Mouse (Mus musculus): ENCODE results near the gene Mrnip.

Mrnip gene

DNA sequence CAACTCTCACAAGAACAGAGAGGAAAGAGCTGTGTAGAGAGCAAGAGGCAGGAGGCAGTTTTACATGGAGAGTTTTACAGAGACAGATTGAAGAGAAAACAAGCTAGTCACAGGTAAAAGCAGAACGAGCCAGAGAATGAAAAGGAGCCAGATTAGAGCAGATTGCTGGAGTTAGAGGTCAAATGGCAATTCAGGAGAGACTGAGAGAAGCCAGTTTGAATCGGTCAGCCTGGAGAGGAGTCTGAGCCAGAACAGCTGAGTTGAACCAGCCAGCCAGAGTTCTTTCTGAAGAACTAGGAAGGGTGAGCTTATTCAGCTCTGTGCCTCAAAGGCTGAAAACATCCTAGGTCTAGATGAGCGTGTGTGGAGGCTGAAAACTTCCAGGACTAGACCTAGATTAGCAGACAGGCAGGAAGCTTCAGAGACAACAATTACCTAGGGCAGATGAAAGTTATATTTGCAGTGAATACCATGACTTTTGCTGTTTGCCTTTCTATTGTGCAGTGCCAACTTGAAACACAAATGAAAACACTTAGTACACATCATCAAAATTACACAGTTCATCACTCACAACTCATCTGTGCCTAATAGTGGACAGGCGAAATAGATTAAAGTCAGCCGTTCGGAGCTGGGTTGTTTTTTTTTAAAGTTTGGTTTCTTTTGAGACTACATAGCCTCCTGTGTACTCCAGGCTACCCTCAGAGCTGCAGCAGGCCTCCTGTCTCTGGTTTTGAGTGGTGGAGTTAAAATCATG lies 6.4 kb downstream of the Mrnip start:
- no peak for TF ChIP-seq GATA4 (IDR thresholded peaks at IDR 0.05; ENCODE audit: insufficient replicate concordance, low read length)

DNA sequence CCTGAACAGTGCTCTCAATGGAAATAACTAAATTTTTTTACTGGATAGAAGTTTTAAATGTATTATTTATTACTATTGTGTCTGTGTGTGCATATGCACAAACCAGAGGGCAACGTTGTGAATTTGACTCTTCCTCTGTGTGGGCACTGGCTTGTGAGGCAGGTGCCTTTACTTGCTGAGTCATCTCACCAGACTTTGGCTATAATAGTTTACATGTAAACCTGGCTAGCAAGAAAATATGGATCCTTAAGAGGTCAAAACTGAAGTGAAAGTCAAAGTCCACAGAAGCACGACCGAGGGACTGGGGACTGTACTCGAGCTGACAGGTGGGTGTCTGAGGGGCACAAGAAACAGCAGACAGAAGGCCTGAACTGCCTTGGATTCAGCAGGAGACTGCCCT lies 8.5 kb downstream of the Mrnip start:
- TF ChIP-seq GATA4 (IDR thresholded peaks at IDR 0.05; ENCODE audit: insufficient replicate concordance, low read length): no peak

DNA sequence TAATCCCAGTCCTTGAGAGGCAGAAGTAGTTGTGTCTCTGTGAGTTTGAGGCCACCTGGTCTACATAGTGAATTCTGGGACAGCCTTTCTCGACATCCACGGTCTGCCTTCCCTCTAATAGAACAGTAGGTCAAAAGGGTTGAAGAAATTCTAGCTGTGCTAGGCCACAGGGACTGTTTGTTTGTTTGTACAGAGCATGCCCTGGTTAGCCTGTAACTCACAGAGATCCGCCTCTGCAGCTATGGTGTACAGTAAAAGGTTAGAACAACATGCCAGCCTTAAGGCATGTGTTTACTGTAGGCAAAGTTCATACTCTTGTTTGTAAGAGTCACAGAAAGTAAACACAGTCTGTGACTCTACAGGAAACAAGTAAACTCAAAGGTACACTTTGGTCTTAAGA lies 10.5 kb downstream of the Mrnip start:
- no peak for TF ChIP-seq GATA4 (IDR thresholded peaks at IDR 0.05; ENCODE audit: insufficient replicate concordance, low read length)

DNA sequence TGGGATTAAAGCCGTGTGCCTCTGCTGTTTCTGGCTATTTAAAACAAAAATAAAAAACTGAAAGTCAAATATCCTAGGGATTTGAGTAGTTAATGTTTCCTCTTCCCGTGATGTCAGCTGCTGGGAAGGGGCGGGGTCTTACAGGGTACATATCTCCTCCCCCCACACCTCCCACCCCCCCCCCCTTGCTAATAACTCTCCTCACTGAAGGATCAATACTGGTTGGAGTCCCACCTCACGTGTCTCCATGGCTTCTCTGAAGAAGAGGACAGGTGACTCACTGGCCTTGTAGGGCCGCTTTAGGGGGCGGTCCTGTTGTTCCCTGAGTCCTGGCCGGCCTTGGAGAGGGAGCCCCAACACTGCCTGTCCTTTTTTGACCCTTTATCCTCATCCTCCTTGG lies 14.4 kb downstream of the Mrnip start:
- TF ChIP-seq GATA4 (IDR thresholded peaks at IDR 0.05; ENCODE audit: insufficient replicate concordance, low read length): no peak

DNA sequence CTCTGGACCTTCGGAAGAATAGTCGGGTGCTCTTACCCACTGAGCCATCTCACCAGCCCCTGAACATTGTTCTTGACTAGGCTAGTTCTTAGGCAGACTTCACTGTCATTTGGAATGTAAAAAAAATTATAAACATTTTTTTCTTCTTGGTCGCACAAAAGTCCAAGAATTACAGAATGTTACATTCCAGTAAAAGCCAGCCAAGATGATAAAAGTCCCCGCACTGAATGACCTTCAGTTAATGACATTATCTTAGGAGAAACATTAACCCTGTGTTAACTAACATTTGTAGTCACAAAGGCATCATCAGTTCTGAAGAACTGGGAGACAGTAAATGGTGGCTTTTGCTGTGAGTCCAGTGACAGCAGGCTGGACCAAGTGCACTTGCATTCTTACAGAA lies 16.1 kb downstream of the Mrnip start:
- TF ChIP-seq GATA4 (IDR thresholded peaks at IDR 0.05; ENCODE audit: insufficient replicate concordance, low read length): no peak

DNA sequence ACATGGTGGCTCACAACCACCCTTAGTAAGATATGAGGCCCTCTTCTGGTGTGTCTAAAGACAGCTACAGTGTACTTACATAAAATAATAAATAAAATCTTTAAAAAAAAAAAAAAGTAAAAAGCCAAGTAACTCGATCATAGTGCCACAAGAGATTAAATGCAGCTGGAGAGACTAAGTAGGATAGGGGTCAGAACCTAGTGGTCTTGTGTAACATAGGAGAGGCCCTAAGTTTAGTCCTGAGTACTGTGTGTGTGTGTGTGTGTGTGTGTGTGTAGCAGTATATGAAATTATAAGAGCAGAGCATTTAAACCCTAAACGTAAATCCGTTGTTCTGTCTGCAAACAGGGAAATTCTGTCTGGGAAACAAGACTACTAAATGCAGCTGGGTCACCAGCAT lies 18.0 kb downstream of the Mrnip start:
- no peak for TF ChIP-seq GATA4 (IDR thresholded peaks at IDR 0.05; ENCODE audit: insufficient replicate concordance, low read length)

DNA sequence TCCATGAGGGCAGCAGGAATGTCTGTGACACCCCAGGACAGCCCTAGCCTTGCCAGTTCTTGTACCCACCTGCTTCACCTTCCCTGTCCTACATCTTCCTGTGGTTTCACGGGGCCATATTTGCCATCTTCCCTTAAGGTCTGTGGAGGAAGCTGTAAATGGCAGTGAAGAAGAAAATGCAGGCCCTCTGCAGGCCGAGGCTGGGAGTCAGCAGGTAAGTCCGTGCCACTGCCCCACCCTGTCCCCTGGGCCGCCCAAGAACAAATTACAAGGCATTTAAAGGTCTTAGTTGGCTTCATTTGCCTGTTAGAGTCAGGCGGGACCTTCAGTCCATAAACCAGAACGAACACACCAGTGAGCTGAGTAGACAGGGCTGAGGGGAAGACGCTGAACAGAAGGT lies 19.8 kb downstream of the Mrnip start:
- TF ChIP-seq GATA4 (IDR thresholded peaks at IDR 0.05; ENCODE audit: insufficient replicate concordance, low read length): no peak

DNA sequence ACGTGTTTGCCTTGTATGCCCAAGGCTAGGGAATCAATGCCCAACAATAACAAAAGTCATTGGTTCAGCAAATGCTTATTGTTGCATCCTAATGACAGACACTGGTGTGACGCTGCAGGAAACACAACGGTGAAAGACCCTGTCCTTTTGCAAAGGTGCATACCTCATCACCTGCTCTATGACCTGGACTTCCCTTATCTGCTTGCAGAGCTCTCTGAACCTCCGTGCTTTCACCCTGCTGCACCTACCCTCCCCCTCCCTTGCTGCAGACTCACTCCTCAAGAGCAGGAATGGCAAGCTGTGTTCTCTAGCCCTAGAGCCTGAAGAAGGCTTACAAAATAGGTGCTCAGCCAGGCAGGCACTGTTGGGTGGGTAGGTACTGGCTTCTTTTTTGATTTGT lies 20.5 kb downstream of the Mrnip start:
- peak; percentile 99; the same call in 1 of the 2 replicates for TF ChIP-seq GATA4 (IDR thresholded peaks at IDR 0.05; ENCODE audit: insufficient replicate concordance, low read length)

DNA sequence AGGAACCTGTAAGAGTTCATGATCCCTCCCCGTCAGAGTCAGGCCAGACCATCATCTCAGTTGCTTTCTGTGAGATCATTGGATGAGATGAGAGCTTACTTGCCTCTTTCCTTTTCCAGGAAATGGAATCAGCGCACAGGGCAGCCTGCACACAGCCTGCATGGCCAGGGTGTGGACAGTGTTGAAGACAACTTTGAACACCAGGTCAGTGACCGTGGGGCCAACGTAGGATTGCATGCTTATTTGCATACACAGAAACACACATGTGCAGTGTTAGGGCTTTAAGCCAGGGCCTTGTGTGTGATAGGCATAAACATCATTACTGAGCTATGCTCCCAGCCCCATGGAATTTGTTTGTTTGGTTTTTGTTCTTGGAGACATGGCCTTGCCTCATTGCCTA lies 23.3 kb downstream of the Mrnip start:
- TF ChIP-seq GATA4 (IDR thresholded peaks at IDR 0.05; ENCODE audit: insufficient replicate concordance, low read length): no peak; the same call in 1 of the 2 replicates

DNA sequence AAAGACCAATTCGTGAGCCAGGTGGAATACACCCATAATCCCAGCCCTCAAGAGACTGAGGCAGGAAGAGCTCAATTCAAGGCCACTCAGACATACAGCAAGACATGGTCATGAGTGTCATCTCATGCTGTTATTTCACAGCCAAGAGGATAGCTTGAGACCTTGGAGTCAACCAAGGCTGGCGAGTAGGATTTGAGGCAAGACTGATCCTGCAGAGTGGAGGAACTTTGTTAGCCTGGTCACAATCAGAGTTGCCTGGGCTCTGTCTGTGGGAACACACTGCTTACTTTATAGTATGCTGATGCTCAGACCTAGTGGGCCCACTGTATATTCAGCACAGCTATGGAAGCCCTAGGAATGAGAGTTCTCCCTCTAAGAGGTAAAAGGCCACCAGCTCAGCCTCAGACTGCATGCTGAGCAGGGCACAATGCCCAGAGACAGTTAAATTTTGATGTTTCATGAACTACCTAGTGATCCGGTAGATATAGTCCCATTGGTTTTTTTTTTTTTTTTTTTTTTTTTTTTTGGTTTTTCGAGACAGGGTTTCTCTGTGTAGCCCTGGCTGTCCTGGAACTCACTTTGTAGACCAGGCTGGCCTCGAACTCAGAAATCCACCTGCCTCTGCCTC lies 24.1 kb downstream of the Mrnip start:
- TF ChIP-seq GATA4 (IDR thresholded peaks at IDR 0.05; ENCODE audit: insufficient replicate concordance, low read length): no peak

DNA sequence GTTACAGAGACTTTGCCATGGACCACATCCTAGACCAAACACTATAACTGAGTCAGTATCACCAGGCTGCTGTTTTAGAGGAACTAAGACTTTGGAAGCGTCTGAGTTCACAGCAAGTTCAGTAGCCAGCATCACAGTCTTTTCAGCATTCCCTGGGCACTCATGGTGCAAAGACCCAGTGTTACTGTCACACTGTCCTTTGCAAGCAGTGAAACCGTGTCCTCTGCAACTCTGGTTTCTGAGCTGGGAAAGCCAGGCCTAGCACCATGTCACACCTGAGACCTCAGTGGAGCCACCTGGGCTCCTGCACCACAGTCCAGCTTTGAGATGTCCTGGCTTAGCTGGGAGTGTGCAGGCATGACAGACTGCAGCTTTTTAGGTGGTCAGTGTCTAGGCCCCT lies 24.7 kb downstream of the Mrnip start:
- no peak for TF ChIP-seq GATA4 (IDR thresholded peaks at IDR 0.05; ENCODE audit: insufficient replicate concordance, low read length)

DNA sequence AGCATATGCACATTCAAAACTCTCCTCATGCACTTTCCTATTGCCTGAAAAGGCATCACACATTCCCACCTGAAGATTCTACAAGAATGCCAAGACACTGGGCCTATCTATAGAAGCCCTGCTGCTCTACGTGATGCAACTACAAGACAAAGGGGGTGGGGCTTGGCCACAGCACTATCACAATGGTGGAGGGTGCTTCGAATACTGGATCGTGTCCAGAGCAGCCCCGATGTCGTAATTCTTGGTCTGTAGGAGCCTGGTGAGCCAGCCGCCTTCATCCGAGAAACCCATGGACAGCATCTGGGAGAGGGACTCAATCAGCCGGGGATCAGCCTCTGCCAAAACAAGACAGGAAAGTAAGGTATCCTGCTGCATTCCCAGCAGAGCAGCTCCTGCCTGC lies 26.4 kb downstream of the Mrnip start:
- TF ChIP-seq GATA4 (IDR thresholded peaks at IDR 0.05; ENCODE audit: insufficient replicate concordance, low read length): no peak

DNA sequence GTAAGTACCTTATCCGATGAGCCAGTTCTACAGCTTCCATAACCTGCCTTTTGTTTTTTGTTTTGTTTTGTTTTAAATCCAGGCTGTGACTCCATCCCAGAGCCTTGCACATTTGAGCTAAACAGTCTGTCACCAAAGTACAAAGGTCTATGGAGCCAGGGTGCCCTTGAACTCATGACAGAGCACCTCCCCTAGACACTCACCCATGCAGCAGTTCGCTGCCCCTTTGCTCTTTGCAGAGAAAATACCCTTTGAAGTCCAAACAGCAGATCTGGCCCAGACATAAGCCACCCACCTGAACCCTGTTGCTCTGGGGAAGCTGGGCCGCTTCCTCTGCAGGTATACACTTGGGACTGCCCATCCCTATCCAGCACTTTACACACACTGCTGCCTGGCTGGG lies 27.3 kb downstream of the Mrnip start:
- TF ChIP-seq GATA4 (IDR thresholded peaks at IDR 0.05; ENCODE audit: insufficient replicate concordance, low read length): no peak

DNA sequence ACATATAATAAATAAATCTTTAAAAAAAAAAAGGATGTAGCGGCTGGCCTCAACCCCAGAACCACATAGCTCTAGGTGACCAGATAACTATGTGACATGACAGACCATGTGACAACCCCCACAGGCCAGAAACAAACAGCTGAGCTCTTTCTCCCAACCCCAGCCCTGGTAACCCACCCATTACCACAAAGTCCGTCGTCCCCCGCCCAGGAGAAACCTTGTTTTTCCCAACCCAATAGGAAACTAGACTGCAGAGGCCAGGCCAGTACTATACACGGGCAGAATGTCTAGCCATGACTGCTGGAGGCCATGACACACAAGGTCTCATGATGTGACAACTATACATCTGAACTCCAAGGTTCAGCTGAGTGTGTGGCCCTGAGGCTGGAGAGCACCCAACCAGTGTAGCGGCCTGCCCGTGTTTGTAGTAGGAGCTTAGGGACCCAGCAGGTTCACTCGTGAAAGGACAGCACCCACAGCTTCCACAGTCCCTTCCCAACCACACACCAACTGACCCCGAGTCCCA lies 29.1 kb downstream of the Mrnip start:
- no peak for TF ChIP-seq GATA4 (IDR thresholded peaks at IDR 0.05; ENCODE audit: insufficient replicate concordance, low read length)

DNA sequence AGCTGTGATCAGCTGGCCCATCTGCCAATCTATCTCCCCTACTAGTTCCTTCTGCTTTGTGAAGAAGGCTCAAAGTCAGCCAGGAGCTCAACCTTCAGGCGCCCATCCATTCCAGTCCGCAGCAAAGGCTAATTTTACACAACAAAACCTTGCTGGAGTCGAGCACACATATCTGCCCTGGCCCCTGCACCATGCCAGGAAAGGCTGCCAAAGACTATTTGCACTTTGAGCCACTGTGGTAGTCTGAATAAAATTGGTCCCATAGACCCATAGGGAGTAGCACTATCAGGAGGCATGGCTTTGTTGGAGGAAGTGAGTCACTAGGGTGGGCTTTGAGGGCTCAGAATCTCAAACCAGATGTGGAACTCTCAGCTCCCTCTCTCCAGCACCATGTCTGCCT lies 31.2 kb downstream of the Mrnip start:
- TF ChIP-seq GATA4 (IDR thresholded peaks at IDR 0.05; ENCODE audit: insufficient replicate concordance, low read length): no peak

DNA sequence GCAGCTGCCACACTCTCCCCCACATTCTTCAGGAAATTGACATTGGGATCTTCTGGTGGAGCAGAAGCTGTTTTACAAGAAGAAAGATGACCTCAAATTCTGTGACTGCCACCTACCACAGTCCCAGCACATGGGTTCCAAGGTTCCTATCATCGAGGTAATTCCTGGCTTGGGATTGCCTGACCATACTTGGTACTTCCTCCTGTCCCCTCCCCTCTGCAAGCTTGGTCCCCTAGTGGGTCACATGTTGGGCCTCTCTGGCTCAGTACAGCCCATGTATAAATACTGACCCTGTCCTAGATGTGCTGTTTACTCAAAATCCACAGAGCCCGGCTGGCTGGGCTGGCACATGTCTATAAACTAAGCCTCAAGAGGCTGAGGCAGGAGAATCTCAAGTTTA lies 31.8 kb downstream of the Mrnip start:
- TF ChIP-seq GATA4 (IDR thresholded peaks at IDR 0.05; ENCODE audit: insufficient replicate concordance, low read length): no peak

DNA sequence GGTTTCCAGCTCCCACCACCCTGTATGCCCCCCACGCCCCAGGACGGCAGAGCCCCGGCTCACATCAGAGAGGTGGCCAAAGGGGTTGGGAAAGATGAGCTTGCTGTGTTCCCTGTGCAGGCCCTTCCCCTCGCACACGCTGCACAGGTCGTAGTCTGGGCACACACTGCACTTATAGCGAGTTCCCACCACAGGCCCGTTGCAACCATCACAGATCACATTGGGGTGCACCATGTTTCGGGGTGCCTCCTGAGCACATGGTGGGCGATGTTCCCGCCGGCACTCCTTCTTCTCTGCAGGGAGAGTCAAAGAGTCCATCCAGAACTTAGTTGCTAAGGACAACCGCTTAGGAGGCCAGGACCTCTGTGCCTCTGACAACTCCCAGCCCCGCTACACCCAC lies 33.1 kb downstream of the Mrnip start:
- no peak for TF ChIP-seq GATA4 (IDR thresholded peaks at IDR 0.05; ENCODE audit: insufficient replicate concordance, low read length)

All from liver, adult (tissue).